In the genomic region with DNA sequence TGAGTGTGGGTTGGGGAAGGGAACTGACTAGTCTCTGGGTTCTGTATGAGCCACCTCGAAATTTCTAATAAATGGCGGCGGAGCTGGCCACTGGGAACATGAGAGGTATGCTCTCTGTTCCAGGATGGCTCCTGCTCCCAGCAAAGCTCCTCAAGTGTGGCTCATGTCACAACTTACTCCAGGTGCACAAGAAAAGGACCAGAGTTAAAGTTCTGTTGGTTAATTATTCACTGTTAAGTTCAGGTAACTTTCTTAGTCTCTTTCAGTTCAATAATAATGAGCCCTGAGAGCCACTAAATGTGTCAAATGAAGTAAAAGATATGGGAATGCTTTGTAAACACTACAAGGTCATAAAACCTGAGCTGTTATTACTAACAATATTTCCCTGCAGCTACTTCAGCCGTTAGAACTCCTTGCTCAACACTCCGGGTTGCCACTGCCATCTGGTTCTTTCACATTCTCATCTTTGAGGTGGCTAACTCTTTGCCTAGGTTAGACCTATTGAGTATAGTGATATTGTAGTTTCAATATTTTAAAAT, we compare ENCODE assay signal across 15 mouse cellular contexts.
"Had no signal": no experiment of that assay in that cellular context is flagged by ENCODE, and none has a peak within 500 bp of the region (broad histone marks: within the 10 kb centered on the region; RNA-seq: fewer than 3 reads in every experiment).

No protein-coding gene starts in this region.

- H3K27ac ChIP-seq: liver, embryonic 14.5 days; midbrain, embryonic 10.5 days; midbrain, embryonic 12.5 days; neural tube, embryonic 13.5 days; neural tube, embryonic 15.5 days had no signal

- H3K4me2 ChIP-seq: lung, embryonic 14.5 days; midbrain, embryonic 12.5 days; neural tube, embryonic 13.5 days; neural tube, embryonic 15.5 days had no signal

- H3K36me3 ChIP-seq: midbrain, embryonic 10.5 days; midbrain, embryonic 12.5 days; neural tube, embryonic 13.5 days; neural tube, embryonic 15.5 days had no signal

- H3K4me1 ChIP-seq: midbrain, embryonic 10.5 days; midbrain, embryonic 12.5 days; neural tube, embryonic 13.5 days; neural tube, embryonic 15.5 days had no signal

- H3K4me3 ChIP-seq: midbrain, embryonic 10.5 days; midbrain, embryonic 12.5 days; myocyte; neural tube, embryonic 13.5 days; neural tube, embryonic 15.5 days had no signal

- H3K27me3 ChIP-seq: midbrain, embryonic 12.5 days; neural tube, embryonic 13.5 days; neural tube, embryonic 15.5 days had no signal

- DNase-seq: lung, adult 18-20 months; lung, embryonic 14.5 days; lung, postnatal 4 days; midbrain, embryonic 14.5 days; right cerebral cortex, postnatal 14 days; thymus, adult 2 months; thymus, postnatal 25 days; thymus, postnatal 4 days had no signal

- H3K9me3 ChIP-seq: midbrain, embryonic 10.5 days; midbrain, embryonic 12.5 days; neural tube, embryonic 13.5 days; neural tube, embryonic 15.5 days had no signal

- ATAC-seq: midbrain, embryonic 16.5 days had no signal

- H3K9ac ChIP-seq: liver, embryonic 14.5 days; lung, embryonic 14.5 days; midbrain, embryonic 12.5 days; neural tube, embryonic 13.5 days; neural tube, embryonic 15.5 days had no signal
